In genomic region chr2:92750672-92751071, GRCm38 (mm10) we compare ENCODE assay signal across 11 mouse cellular contexts.
A peak's percentile ranks its signal among the peaks of the same experiment; 100 is the strongest.
DNase-seq lines count a peak whose midpoint lies in the region; ATAC-seq and TF ChIP-seq lines count a peak whose summit lies in the region.
"Had no signal": no experiment of that assay in that cellular context is flagged by ENCODE, and none has a peak within 500 bp of the region (broad histone marks: within the 10 kb centered on the region; RNA-seq: fewer than 3 reads in every experiment).

No protein-coding gene starts in this region.

- WGBS in forebrain, embryonic 11.5 days: 75% methylated on average over 4 of the region's 4 CpGs
- 68% methylated on average over 4 of the region's 4 CpGs for WGBS in forebrain, embryonic 15.5 days
- 23% methylated on average over 4 of the region's 4 CpGs for WGBS in lung, postnatal 0 days

- ATAC-seq in forebrain, embryonic 11.5 days (replicated peaks; ENCODE audit: low FRiP score): no peak
- ATAC-seq in forebrain, embryonic 15.5 days (replicated peaks): no peak
- peak; percentile 85 for ATAC-seq in lung, postnatal 0 days

- no peaks in the 10 kb centered on the region; the same call in 1 of the 2 replicates for H3K4me1 ChIP-seq in forebrain, embryonic 11.5 days (replicated peaks; ENCODE audit: control insufficient read depth, insufficient read depth, low read length)
- peaks cover 8% of the 10 kb centered on the region; the same call in 1 of the 2 replicates for H3K4me1 ChIP-seq in forebrain, embryonic 15.5 days
- 0 out of 2 replicates have a peak, but pooled peaks cover 10% of the 10 kb centered on the region for H3K4me1 ChIP-seq in lung, postnatal 0 days (ENCODE audit: insufficient read depth, low read depth, low read length)

- no peak overlapping the region for H3K4me2 ChIP-seq in forebrain, embryonic 11.5 days (ENCODE audit: low read depth, low read length, severe bottlenecking)
- no peak overlapping the region for H3K4me2 ChIP-seq in forebrain, embryonic 15.5 days (replicated peaks)
- no peak overlapping the region for H3K4me2 ChIP-seq in lung, postnatal 0 days (replicated peaks; ENCODE audit: low read depth, low read length)

- no peak overlapping the region for H3K4me3 ChIP-seq in forebrain, embryonic 11.5 days (ENCODE audit: low read depth, low read length)
- no peak overlapping the region for H3K4me3 ChIP-seq in forebrain, embryonic 15.5 days
- no peak overlapping the region for H3K4me3 ChIP-seq in lung, postnatal 0 days (ENCODE audit: low read depth, low read length)

- peak; percentile 15 for DNase-seq in forebrain, embryonic 11.5 days (ENCODE audit: low spot score)
- peak; percentile 87 for DNase-seq in 3T3-L1 (ENCODE audit: low read depth, low spot score)
- DNase-seq in kidney, adult 8-10 months: peak; percentile 44 to 54
- DNase-seq in lung, postnatal 0 days (ENCODE audit: low spot score): peak; percentile 52
- no peak for DNase-seq in left cerebral cortex, adult 9 months (ENCODE audit: low spot score in 2 of 2)
- no peak for DNase-seq in thymus, postnatal 25 days
- no peak for DNase-seq in ovary, postnatal 36 days (ENCODE audit: low spot score)
- DNase-seq: cerebellum, adult 11 months; heart, adult 18-20 months had no signal

- H3K36me3 ChIP-seq in forebrain, embryonic 11.5 days (ENCODE audit: control insufficient read depth, insufficient read depth, low read length): no peaks in the 10 kb centered on the region
- H3K36me3 ChIP-seq in forebrain, embryonic 15.5 days: no peaks in the 10 kb centered on the region
- no peaks in the 10 kb centered on the region for H3K36me3 ChIP-seq in lung, postnatal 0 days (ENCODE audit: insufficient read depth, low read length)

- no peaks in the 10 kb centered on the region for H3K9me3 ChIP-seq in forebrain, embryonic 11.5 days (ENCODE audit: control insufficient read depth, low read length)
- H3K9me3 ChIP-seq in forebrain, embryonic 15.5 days: no peaks in the 10 kb centered on the region
- H3K9me3 ChIP-seq in lung, postnatal 0 days (ENCODE audit: low read length): no peaks in the 10 kb centered on the region

- H3K27me3 ChIP-seq in forebrain, embryonic 11.5 days (ENCODE audit: control insufficient read depth, insufficient read depth, low read length): no peaks in the 10 kb centered on the region
- H3K27me3 ChIP-seq in forebrain, embryonic 15.5 days: no peaks in the 10 kb centered on the region
- H3K27me3 ChIP-seq in lung, postnatal 0 days (replicated peaks; ENCODE audit: insufficient read depth, low read length): no peaks in the 10 kb centered on the region

- TF ChIP-seq CTCF in lung, postnatal 0 days (IDR thresholded peaks at IDR 0.05): no peak

- H3K9ac ChIP-seq in forebrain, embryonic 11.5 days (ENCODE audit: low read length): no peak overlapping the region
- H3K9ac ChIP-seq in forebrain, embryonic 15.5 days (replicated peaks): no peak overlapping the region
- H3K9ac ChIP-seq in lung, postnatal 0 days (replicated peaks; ENCODE audit: low read depth): no peak overlapping the region

- H3K27ac ChIP-seq in forebrain, embryonic 11.5 days (ENCODE audit: low read depth, low read length): no peak overlapping the region
- H3K27ac ChIP-seq in forebrain, embryonic 15.5 days (replicated peaks): no peak overlapping the region
- peak overlapping the region; percentile 59 for H3K27ac ChIP-seq in lung, postnatal 0 days (ENCODE audit: low read length)
- H3K27ac ChIP-seq: macrophage had no signal

- peak; percentile 71 for TF ChIP-seq EP300 in lung, postnatal 0 days (IDR thresholded peaks at IDR 0.05)

Comparison
In these comparisons a context has a peak if more than half of its experiments do, and no peak if none do; other contexts are left out.
1. DNase-seq: peak in forebrain, embryonic 11.5 days (single experiment), 3T3-L1 (single experiment), kidney, adult 8-10 months (2 of 2) and lung, postnatal 0 days (single experiment); none in left cerebral cortex, adult 9 months (0 of 2), thymus, postnatal 25 days (single experiment) and ovary, postnatal 36 days (single experiment).